Mouse (Mus musculus) erythroblast, embryonic 14.5 days (primary cell): ENCODE data around the gene Insig2.

Experiments
- GATA1 ChIP-seq: IDR thresholded peaks from 2 replicates; pipeline ENCODE4 v1.6.1; 2012; ENCODE audit warnings: low read length, inconsistent platforms, mixed read lengths
- TAL1 ChIP-seq: IDR thresholded peaks from 3 replicates; pipeline ENCODE4 v1.6.1; 2012; ENCODE audit warnings: low read length, inconsistent platforms, mixed read lengths

- TF ChIP-seq GATA1 (no peak), TAL1 (no peak)
Measured at GRCm38 (mm10) chr1:121312326-121312725, 20.1 kb downstream of the Insig2 start.
